Mouse (Mus musculus) heart, adult 2 months (tissue): Measurements from ENCODE around the gene Creb3.

ENCODE experiments used
- CTCF ChIP-seq: fragments of 200-600 bp; IDR thresholded peaks from 2 replicates; pipeline ENCODE4 v1.8.1; 2022; ENCODE audit warnings: antibody characterized with exemption, mild to moderate bottlenecking, moderate library complexity
- POLR2A ChIP-seq: fragments of 200-500 bp; IDR thresholded peaks from 2 replicates; pipeline ENCODE4 v1.6.1; 2011; ENCODE audit warnings: mild to moderate bottlenecking, low read depth, low read length, control low read depth; ENCODE audit not compliant: insufficient read depth

GRCm38 (mm10) chr4:43591543-43591942 is 29.4 kb downstream of the Creb3 start:
- no peak for TF ChIP-seq CTCF
- TF ChIP-seq POLR2A = no peak
